Mouse (Mus musculus) embryo, embryonic 11.5 days (tissue): ENCODE data around the gene Ppbp.

Source experiments
- DNase-seq: peaks from one replicate; pipeline ENCODE4 v3.0.0-alpha.2; 2012; ENCODE audit warnings: low read depth, low spot score

Ppbp gene

GRCm38 (mm10) chr5:90768218-90768617 lies at the start of gene Ppbp:
Gene Ppbp, plus strand, starts transcription at chr5:90768518.
- no peak for DNase-seq

- no peak for DNase-seq
Measured at GRCm38 (mm10) chr5:90722656-90723055, 45.7 kb upstream of the Ppbp start.

- DNase-seq: no peak
Measured at GRCm38 (mm10) chr5:90728254-90728653, 40.1 kb upstream of the Ppbp start.

GRCm38 (mm10) chr5:90731480-90731879 lies 36.8 kb upstream of the Ppbp start:
- no peak for DNase-seq

- DNase-seq: no peak
Measured at GRCm38 (mm10) chr5:90742029-90742428, 26.3 kb upstream of the Ppbp start.

GRCm38 (mm10) chr5:90753934-90754333 lies 14.4 kb upstream of the Ppbp start:
- DNase-seq: no peak

- DNase-seq: no peak
Measured at GRCm38 (mm10) chr5:90758020-90758605, 10.2 kb upstream of the Ppbp start.

- DNase-seq: peak; percentile 32
Measured at GRCm38 (mm10) chr5:90759077-90760065, 8.9 kb upstream of the Ppbp start, which contains the start of gene Cxcl5. Gene Cxcl5, plus strand, starts transcription at chr5:90759360.

GRCm38 (mm10) chr5:90760303-90760702 lies 8.0 kb upstream of the Ppbp start:
- no peak for DNase-seq

GRCm38 (mm10) chr5:90760844-90761243 lies 7.5 kb upstream of the Ppbp start:
- DNase-seq: no peak

- no peak for DNase-seq
Measured at GRCm38 (mm10) chr5:90761834-90762233, 6.5 kb upstream of the Ppbp start.

- DNase-seq: no peak
Measured at GRCm38 (mm10) chr5:90763912-90764665, 4.2 kb upstream of the Ppbp start.

GRCm38 (mm10) chr5:90765821-90766606 lies 2.3 kb upstream of the Ppbp start:
- no peak for DNase-seq

- no peak for DNase-seq
Measured at GRCm38 (mm10) chr5:90771369-90771768, 3.1 kb downstream of the Ppbp start.

- DNase-seq: no peak
Measured at GRCm38 (mm10) chr5:90771880-90772653, 3.7 kb downstream of the Ppbp start, which contains the start of gene Pf4. Gene Pf4, plus strand, starts transcription at chr5:90772435.

- DNase-seq: no peak
Measured at GRCm38 (mm10) chr5:90775562-90775961, 7.2 kb downstream of the Ppbp start.

- DNase-seq: no peak
Measured at GRCm38 (mm10) chr5:90777621-90778020, 9.3 kb downstream of the Ppbp start.

- no peak for DNase-seq
Measured at GRCm38 (mm10) chr5:90778856-90779255, 10.5 kb downstream of the Ppbp start.

- DNase-seq: no peak
Measured at GRCm38 (mm10) chr5:90783697-90784096, 15.4 kb downstream of the Ppbp start.
